13 mouse cellular contexts compared by ENCODE assay signal in the genomic region with DNA sequence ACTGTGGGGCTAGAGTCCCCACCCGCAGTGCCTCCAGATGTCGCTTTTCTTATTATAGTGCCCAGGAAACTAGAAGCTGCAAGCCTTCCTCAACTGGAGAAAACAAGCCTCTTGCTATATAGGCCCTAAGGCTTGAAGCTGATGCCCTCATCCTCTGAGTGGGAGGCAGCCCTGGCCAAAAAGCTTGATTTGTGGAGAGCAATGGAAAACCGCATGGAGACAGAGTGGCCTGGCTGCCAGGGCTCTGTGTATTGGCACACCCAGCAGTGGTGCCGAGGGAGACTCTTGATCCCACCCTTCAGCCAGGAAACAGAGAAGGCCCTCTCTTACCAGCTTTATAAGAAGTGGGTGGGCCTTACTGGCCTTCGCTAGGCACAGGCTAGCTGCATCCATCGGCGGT. TPM values are rescaled to one million over a fixed set of nuclear protein-coding genes. Genes with fewer than 3 reads are reported as not detected.
DNase-seq lines count a peak whose midpoint lies in the region; ATAC-seq and TF ChIP-seq lines count a peak whose summit lies in the region.
"Had no signal": no experiment of that assay in that cellular context is flagged by ENCODE, and none has a peak within 500 bp of the region (broad histone marks: within the 10 kb centered on the region; RNA-seq: fewer than 3 reads in every experiment).

No protein-coding gene starts in this region.

- peaks cover 71% of the 10 kb centered on the region for H3K4me1 ChIP-seq in heart, embryonic 11.5 days (ENCODE audit: control insufficient read depth, insufficient read depth, low read length)
- H3K4me1 ChIP-seq in lung, postnatal 0 days (ENCODE audit: insufficient read depth, low read depth, low read length): peaks cover 12% of the 10 kb centered on the region; the same call in 1 of the 2 replicates
- peaks cover 94% of the 10 kb centered on the region for H3K4me1 ChIP-seq in hindbrain, embryonic 13.5 days (replicated peaks)
- peaks cover 40% of the 10 kb centered on the region for H3K4me1 ChIP-seq in stomach, embryonic 14.5 days (ENCODE audit: control insufficient read depth, insufficient read depth, low read length)

- H3K27ac ChIP-seq in heart, embryonic 11.5 days (ENCODE audit: low read depth, low read length): peak overlapping the region; percentile 92
- 0 out of 2 replicates have a peak overlapping the region, but pooled peaks have one; percentile 8 for H3K27ac ChIP-seq in lung, postnatal 0 days (ENCODE audit: low read length)
- peak overlapping the region; percentile 69 for H3K27ac ChIP-seq in hindbrain, embryonic 13.5 days
- H3K27ac ChIP-seq in stomach, embryonic 14.5 days (ENCODE audit: low read length): peak overlapping the region; percentile 94; the same call in 1 of the 2 replicates

- no peaks in the 10 kb centered on the region for H3K9me3 ChIP-seq in heart, embryonic 11.5 days (replicated peaks; ENCODE audit: control insufficient read depth, low read length)
- H3K9me3 ChIP-seq in lung, postnatal 0 days (ENCODE audit: low read length): no peaks in the 10 kb centered on the region
- H3K9me3 ChIP-seq in hindbrain, embryonic 13.5 days: no peaks in the 10 kb centered on the region
- no peaks in the 10 kb centered on the region for H3K9me3 ChIP-seq in stomach, embryonic 14.5 days (ENCODE audit: control insufficient read depth, low read depth, low read length)

- H3K4me3 ChIP-seq in heart, embryonic 11.5 days (ENCODE audit: low read depth, low read length): no peak overlapping the region
- H3K4me3 ChIP-seq in lung, postnatal 0 days (ENCODE audit: low read depth, low read length): no peak overlapping the region
- H3K4me3 ChIP-seq in hindbrain, embryonic 13.5 days: no peak overlapping the region
- no peak overlapping the region for H3K4me3 ChIP-seq in stomach, embryonic 14.5 days (ENCODE audit: low read depth, low read length)

- H3K9ac ChIP-seq in heart, embryonic 11.5 days (ENCODE audit: low read depth, low read length): no peak overlapping the region
- H3K9ac ChIP-seq in lung, postnatal 0 days (replicated peaks; ENCODE audit: low read depth): no peak overlapping the region
- no peak overlapping the region for H3K9ac ChIP-seq in hindbrain, embryonic 13.5 days
- H3K9ac ChIP-seq in stomach, embryonic 14.5 days (replicated peaks; ENCODE audit: low read depth, low read length): no peak overlapping the region

- no peak for DNase-seq in heart, postnatal 25 days (ENCODE audit: low spot score)
- DNase-seq in lung, postnatal 0 days (ENCODE audit: low spot score): no peak
- no peak for DNase-seq in lung, adult 18-20 months
- DNase-seq in layer of hippocampus, postnatal 10 days (ENCODE audit: low spot score in 2 of 2): no peak
- DNase-seq: cerebellum, adult 11 months; kidney, postnatal 4 days; right cerebral cortex, postnatal 25 days; thymus, postnatal 14 days had no signal

- no peak for TF ChIP-seq CTCF in lung, postnatal 0 days (IDR thresholded peaks at IDR 0.05)

- no peak overlapping the region for H3K4me2 ChIP-seq in heart, embryonic 11.5 days
- H3K4me2 ChIP-seq in lung, postnatal 0 days (replicated peaks; ENCODE audit: low read depth, low read length): no peak overlapping the region
- no peak overlapping the region for H3K4me2 ChIP-seq in hindbrain, embryonic 13.5 days
- no peak overlapping the region for H3K4me2 ChIP-seq in stomach, embryonic 14.5 days (replicated peaks; ENCODE audit: low read depth, low read length)

- 55% methylated on average over 7 of the region's 7 CpGs for WGBS in heart, embryonic 11.5 days (ENCODE audit: insufficient replicate concordance)
- 58% methylated on average over 7 of the region's 7 CpGs for WGBS in lung, postnatal 0 days
- 73% methylated on average over 7 of the region's 7 CpGs for WGBS in hindbrain, embryonic 13.5 days
- 72% methylated on average over 7 of the region's 7 CpGs for WGBS in stomach, embryonic 14.5 days

- H3K36me3 ChIP-seq in heart, embryonic 11.5 days (ENCODE audit: control insufficient read depth, insufficient read depth, low read length): no peaks in the 10 kb centered on the region
- no peaks in the 10 kb centered on the region for H3K36me3 ChIP-seq in lung, postnatal 0 days (ENCODE audit: insufficient read depth, low read length)
- H3K36me3 ChIP-seq in hindbrain, embryonic 13.5 days: no peaks in the 10 kb centered on the region; the same call in 1 of the 2 replicates
- H3K36me3 ChIP-seq in stomach, embryonic 14.5 days (ENCODE audit: control insufficient read depth, insufficient read depth, low read length): no peaks in the 10 kb centered on the region

- TF ChIP-seq EP300 in lung, postnatal 0 days (IDR thresholded peaks at IDR 0.05): no peak

- ATAC-seq in heart, embryonic 11.5 days (replicated peaks; ENCODE audit: insufficient number of reproducible peaks, low FRiP score, low TSS enrichment): no peak
- ATAC-seq in lung, postnatal 0 days: no peak
- ATAC-seq in hindbrain, embryonic 13.5 days (ENCODE audit: low FRiP score): no peak
- no peak for ATAC-seq in stomach, embryonic 14.5 days (ENCODE audit: insufficient number of reproducible peaks, insufficient read depth, low FRiP score, low read depth)
- ATAC-seq in erythroid progenitor cell, adult 5-6 weeks (replicated peaks; ENCODE audit: low FRiP score, poor library complexity, severe bottlenecking): no peak
- ATAC-seq: forebrain, embryonic 16.5 days had no signal

- intact Hi-C loops in heart, postnatal 25 days (cut with DNase I): no loop called here

- no peaks in the 10 kb centered on the region for H3K27me3 ChIP-seq in heart, embryonic 11.5 days (ENCODE audit: control insufficient read depth, insufficient read depth, low read length)
- no peaks in the 10 kb centered on the region for H3K27me3 ChIP-seq in lung, postnatal 0 days (replicated peaks; ENCODE audit: insufficient read depth, low read length)
- no peaks in the 10 kb centered on the region for H3K27me3 ChIP-seq in hindbrain, embryonic 13.5 days
- no peaks in the 10 kb centered on the region for H3K27me3 ChIP-seq in stomach, embryonic 14.5 days (ENCODE audit: control insufficient read depth, insufficient read depth, low read length)

RNA-seq across cellular contexts. Expression of gene Kirrel, which starts 15.4 kb away (rescaled TPM):
- 9.9 and 12.6 TPM in 2 replicates for polyA plus RNA-seq in heart, embryonic 11.5 days (2014; fragmentation: Nextera tagmentation; extraction: Ambion mirVana)
- total RNA-seq in heart, postnatal 25 days (2021): 1 to 10 TPM; 7.1 to 8.4 TPM
- 3.5 TPM in 2 replicates for polyA plus RNA-seq in lung, postnatal 0 days (2015; fragmentation: Nextera tagmentation; extraction: Ambion mirVana)
- polyA plus RNA-seq in hindbrain, embryonic 13.5 days (2015; fragmentation: Nextera tagmentation; extraction: Ambion mirVana): 7.7 and 8.9 TPM in 2 replicates
- 9.1 and 10.0 TPM in 2 replicates for polyA plus RNA-seq in stomach, embryonic 14.5 days (2014; fragmentation: Nextera tagmentation; extraction: Ambion mirVana)
- not detected in 2 replicates for total RNA-seq in erythroid progenitor cell, adult 5-6 weeks (2015; ENCODE audit: low replicate concordance)
- total RNA-seq in erythroid progenitor cell, adult 5-6 weeks (2017; ENCODE audit: low replicate concordance): not detected in 2 replicates
- 1 to 10 TPM; 5.9 to 6.4 TPM for total RNA-seq in layer of hippocampus, postnatal 10 days (2021)

Comparison
In these comparisons a context has a peak if more than half of its experiments do, and no peak if none do; other contexts are left out.
1. H3K27ac ChIP-seq: peak in every context shown above with its lines; median percentile 94 in stomach, embryonic 14.5 days; 92 in heart, embryonic 11.5 days; 69 in hindbrain, embryonic 13.5 days; 8 in lung, postnatal 0 days.